Mouse (Mus musculus) urinary bladder, postnatal 25 days (tissue): ENCODE data around the gene 4930522H14Rik.

Source experiments
- DNase-seq: peaks from one replicate; pipeline ENCODE4 v3.0.0; 2022; ENCODE audit warnings: low spot score

4930522H14Rik gene

GRCm38 (mm10) chr4:109475577-109476553 lies 55.2 kb downstream of the 4930522H14Rik start:
- DNase-seq = peak; percentile 53

GRCm38 (mm10) chr4:109475078-109475477 lies 56.0 kb downstream of the 4930522H14Rik start:
- DNase-seq = no peak

GRCm38 (mm10) chr4:109472566-109472965 lies 58.5 kb downstream of the 4930522H14Rik start:
- DNase-seq = no peak

- DNase-seq = no peak
Measured at GRCm38 (mm10) chr4:109471606-109472005, 59.5 kb downstream of the 4930522H14Rik start.

GRCm38 (mm10) chr4:109467687-109468086 lies 63.4 kb downstream of the 4930522H14Rik start:
- DNase-seq = no peak

GRCm38 (mm10) chr4:109463892-109464291 lies 67.2 kb downstream of the 4930522H14Rik start:
- no peak for DNase-seq

- no peak for DNase-seq
Measured at GRCm38 (mm10) chr4:109460421-109461179, 70.5 kb downstream of the 4930522H14Rik start.

- DNase-seq = no peak
Measured at GRCm38 (mm10) chr4:109456821-109457220, 74.3 kb downstream of the 4930522H14Rik start.
